8 mouse cellular contexts compared by ENCODE assay signal in genomic region chr5:142794582-142794981, GRCm38 (mm10). TPM values are rescaled to one million over a fixed set of nuclear protein-coding genes. Genes with fewer than 3 reads are reported as not detected.
DNase-seq lines count a peak whose midpoint lies in the region; ATAC-seq lines count a peak whose summit lies in the region.
"Had no signal": no experiment of that assay in that cellular context is flagged by ENCODE, and none has a peak within 500 bp of the region (broad histone marks: within the 10 kb centered on the region; RNA-seq: fewer than 3 reads in every experiment).

No protein-coding gene starts in this region.

- H3K9ac ChIP-seq in neural tube, embryonic 13.5 days: peak overlapping the region; percentile 31; the same call in 1 of the 2 replicates
- H3K9ac ChIP-seq in heart, embryonic 12.5 days: no peak overlapping the region
- no peak overlapping the region for H3K9ac ChIP-seq in stomach, embryonic 15.5 days
- H3K9ac ChIP-seq: embryonic facial prominence, embryonic 12.5 days had no signal

- H3K4me2 ChIP-seq in neural tube, embryonic 13.5 days: no peak overlapping the region
- H3K4me2 ChIP-seq in heart, embryonic 12.5 days: no peak overlapping the region
- no peak overlapping the region for H3K4me2 ChIP-seq in stomach, embryonic 15.5 days
- H3K4me2 ChIP-seq: embryonic facial prominence, embryonic 12.5 days had no signal

- 0 out of 2 replicates have a peak overlapping the region, but pooled peaks have one; percentile 23 for H3K27ac ChIP-seq in neural tube, embryonic 13.5 days (replicated peaks)
- no peak overlapping the region for H3K27ac ChIP-seq in heart, embryonic 12.5 days (ENCODE audit: poor library complexity, severe bottlenecking)
- no peak overlapping the region for H3K27ac ChIP-seq in stomach, embryonic 15.5 days
- H3K27ac ChIP-seq: embryonic facial prominence, embryonic 12.5 days had no signal

- H3K4me1 ChIP-seq in neural tube, embryonic 13.5 days (replicated peaks): peaks cover 80% of the 10 kb centered on the region
- peaks cover 77% of the 10 kb centered on the region for H3K4me1 ChIP-seq in heart, embryonic 12.5 days (replicated peaks)
- H3K4me1 ChIP-seq in stomach, embryonic 15.5 days: peaks cover 27% of the 10 kb centered on the region

- ATAC-seq in neural tube, embryonic 13.5 days (ENCODE audit: low read depth): no peak
- peak; percentile 8; the same call in 1 of the 2 replicates for ATAC-seq in heart, embryonic 12.5 days (ENCODE audit: insufficient number of reproducible peaks, low FRiP score)
- peak; percentile 20; the same call in 1 of the 2 replicates for ATAC-seq in stomach, embryonic 15.5 days (ENCODE audit: insufficient read depth, low FRiP score, low read depth)

- peaks cover 22% of the 10 kb centered on the region for H3K36me3 ChIP-seq in neural tube, embryonic 13.5 days
- peaks cover 13% of the 10 kb centered on the region for H3K36me3 ChIP-seq in heart, embryonic 12.5 days
- H3K36me3 ChIP-seq in stomach, embryonic 15.5 days: peaks cover 4% of the 10 kb centered on the region; the same call in 1 of the 2 replicates

- no peak for DNase-seq in neural tube, embryonic 10.5 days (ENCODE audit: extremely low spot score, low spot score)
- peak; percentile 52 for DNase-seq in lung, postnatal 10 days
- DNase-seq in embryo, embryonic 10.5 days (ENCODE audit: low spot score): no peak
- no peak for DNase-seq in MN1 (ENCODE audit: low spot score)

- no peaks in the 10 kb centered on the region for H3K27me3 ChIP-seq in neural tube, embryonic 13.5 days
- H3K27me3 ChIP-seq in heart, embryonic 12.5 days (replicated peaks): no peaks in the 10 kb centered on the region
- H3K27me3 ChIP-seq in stomach, embryonic 15.5 days (replicated peaks): no peaks in the 10 kb centered on the region
- H3K27me3 ChIP-seq: embryonic facial prominence, embryonic 12.5 days had no signal

- H3K9me3 ChIP-seq in neural tube, embryonic 13.5 days: no peaks in the 10 kb centered on the region
- no peaks in the 10 kb centered on the region; the same call in 1 of the 2 replicates for H3K9me3 ChIP-seq in heart, embryonic 12.5 days (replicated peaks)
- H3K9me3 ChIP-seq in stomach, embryonic 15.5 days: no peaks in the 10 kb centered on the region
- H3K9me3 ChIP-seq: embryonic facial prominence, embryonic 12.5 days had no signal

- WGBS in neural tube, embryonic 13.5 days: 80% methylated on average over 13 of the region's 13 CpGs
- WGBS in heart, embryonic 12.5 days: 75% methylated on average over 13 of the region's 13 CpGs
- WGBS in stomach, embryonic 15.5 days: 80% methylated on average over 13 of the region's 13 CpGs

- H3K4me3 ChIP-seq in neural tube, embryonic 13.5 days: no peak overlapping the region
- no peak overlapping the region for H3K4me3 ChIP-seq in heart, embryonic 12.5 days
- H3K4me3 ChIP-seq in stomach, embryonic 15.5 days (replicated peaks): no peak overlapping the region; the same call in 1 of the 2 replicates
- H3K4me3 ChIP-seq: embryonic facial prominence, embryonic 12.5 days had no signal

RNA-seq across cellular contexts. Expression of gene Tnrc18, which starts 22.9 kb away (rescaled TPM):
- 30.3 and 31.1 TPM in 2 replicates for polyA plus RNA-seq in neural tube, embryonic 13.5 days (2015; fragmentation: Nextera tagmentation; extraction: Ambion mirVana)
- 31.7 and 34.7 TPM in 2 replicates for polyA plus RNA-seq in heart, embryonic 12.5 days (2016; fragmentation: Nextera tagmentation; extraction: Ambion mirVana)
- polyA plus RNA-seq in stomach, embryonic 15.5 days (2015; fragmentation: Nextera tagmentation; extraction: Ambion mirVana): 29.5 and 32.4 TPM in 2 replicates
